Mouse (Mus musculus) lung, embryonic 14.5 days (tissue): ENCODE data around the gene Plxna4. TPM values are rescaled to one million over a fixed set of nuclear protein-coding genes. Genes with fewer than 3 reads are reported as not detected.
A peak's percentile ranks its signal among the peaks of the same experiment; 100 is the strongest.
"Not testable (repeated sequence)": the region's sequence is repeated elsewhere in the genome, so short reads cannot be mapped to it uniquely, and the experiment has no call there.

Experiments used
- ATAC-seq: fragments of 200-750 bp; cut with Nextera tagmentation; 2 replicates; pipeline ENCODE4 v1.8.0; 2017; ENCODE audit warnings: mild to moderate bottlenecking, moderate TSS enrichment, moderate library complexity; ENCODE audit not compliant: insufficient read depth
- DNase-seq: peaks from one replicate; pipeline ENCODE4 v3.0.0-alpha.2; 2015
- H3K27ac ChIP-seq: fragments of 300-500 bp; sonication (generic); 2 replicates; pipeline ENCODE4 v1.5.1; 2014; ENCODE audit warnings: low read depth, mild to moderate bottlenecking, moderate library complexity
- H3K27me3 ChIP-seq: fragments of 300-500 bp; sonication (generic); 2 replicates; pipeline ENCODE4 v1.6.1; 2014; ENCODE audit warnings: low read length, control low read depth; ENCODE audit not compliant: insufficient read depth
- H3K36me3 ChIP-seq: fragments of 300-500 bp; sonication (generic); 2 replicates; pipeline ENCODE4 v1.6.1; 2014; ENCODE audit warnings: control low read depth; ENCODE audit not compliant: insufficient read depth
- H3K4me1 ChIP-seq: fragments of 300-500 bp; sonication (generic); 2 replicates; pipeline ENCODE4 v1.6.1; 2014; ENCODE audit warnings: antibody characterized with exemption, control low read depth; ENCODE audit not compliant: insufficient read depth
- H3K4me2 ChIP-seq: fragments of 300-500 bp; sonication (generic); 2 replicates; pipeline ENCODE4 v1.6.1; 2014; ENCODE audit warnings: mild to moderate bottlenecking
- H3K4me3 ChIP-seq: fragments of 300-500 bp; sonication (generic); 2 replicates; pipeline ENCODE4 v1.5.1; 2014; ENCODE audit warnings: low read depth, low read length
- H3K9ac ChIP-seq: fragments of 300-500 bp; sonication (generic); 2 replicates; pipeline ENCODE4 v1.6.1; 2014
- H3K9me3 ChIP-seq: fragments of 300-500 bp; sonication (generic); 2 replicates; pipeline ENCODE4 v1.6.1; 2016; ENCODE audit warnings: low read depth, low read length, control low read depth
- CTCF ChIP-seq: IDR thresholded peaks from 2 replicates; pipeline ENCODE4 v1.5.1; 2016; ENCODE audit warnings: antibody characterized with exemption, low read depth
- WGBS: fragments of 180-500 bp; shearing (Covaris S2); extraction: QIAGEN DNeasy Blood & Tissue Kit; methylation state at CpG from one replicate; pipeline ENCODE4 v1.1.7; 2014; 5-methylcytosine and 5-hydroxymethylcytosine counted together
- polyA plus RNA-seq: library from polyadenylated mRNA; unstranded; fragments of >200 nt; fragmentation: Nextera tagmentation; extraction: Ambion mirVana; gene quantifications from 2 replicates; pipeline ENCODE4 v1.2.1, GENCODE M21; 2014

Gene Plxna4
- polyA plus RNA-seq, 1 experiment from 2014 or later = 2.4 TPM

DNA sequence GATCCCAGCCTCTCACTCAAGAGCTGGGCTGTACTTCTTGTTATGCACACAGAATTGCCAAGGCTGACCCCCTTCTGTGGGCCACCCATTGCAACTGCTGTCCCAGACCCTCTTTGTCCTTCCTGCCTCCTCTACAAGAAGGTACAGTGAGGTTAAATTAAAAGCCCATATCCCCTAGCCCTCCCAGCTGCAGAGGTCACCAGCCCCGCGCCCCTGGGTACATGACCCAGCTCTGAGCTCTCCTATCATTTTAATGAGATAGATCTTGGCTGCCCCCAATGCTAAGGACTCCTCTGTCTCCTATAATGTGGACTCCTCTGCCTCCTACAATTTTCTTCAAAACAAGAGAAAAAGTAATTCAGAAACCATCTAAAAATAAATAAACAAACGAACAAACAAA is 69.4 kb downstream of the Plxna4 start:
- no peaks in the 10 kb centered on the region for H3K9me3 ChIP-seq
- ATAC-seq (no peak), DNase-seq (no peak)
- H3K27me3 ChIP-seq = no peaks in the 10 kb centered on the region
- no peak overlapping the region for H3K9ac ChIP-seq
- WGBS = 88% methylated on average over 3 of the region's 3 CpGs
- H3K36me3 ChIP-seq = no peaks in the 10 kb centered on the region
- TF ChIP-seq CTCF = no peak
- H3K4me3 ChIP-seq = no peak overlapping the region
- no peak overlapping the region for H3K27ac ChIP-seq
- H3K4me2 ChIP-seq = no peak overlapping the region
- H3K4me1 ChIP-seq = no peaks in the 10 kb centered on the region

DNA sequence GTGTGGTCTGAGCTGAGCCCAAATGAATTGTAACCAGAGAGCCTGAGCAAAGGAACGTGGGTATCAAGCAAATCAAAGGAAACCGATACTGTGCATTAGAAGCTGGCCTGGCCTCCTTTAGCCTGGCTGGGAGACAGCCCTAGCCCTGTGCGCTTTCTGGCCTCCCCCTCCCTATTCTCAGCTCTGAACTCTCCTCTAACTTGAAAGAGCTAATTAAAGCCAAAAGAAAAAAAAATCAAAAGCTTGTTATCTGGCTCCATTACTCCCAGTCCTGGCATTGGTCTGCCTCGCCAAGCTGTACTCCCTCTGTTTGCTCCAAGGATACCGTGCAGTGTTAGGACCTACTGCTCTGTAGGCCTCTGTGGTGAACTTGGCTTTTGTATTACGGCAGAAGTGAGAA is 73.9 kb downstream of the Plxna4 start:
- DNase-seq (no peak), ATAC-seq (no peak)
- Histone ChIP-seq H3K36me3 (no peaks in the 10 kb centered on the region), H3K4me1 (no peaks in the 10 kb centered on the region; the same call in 1 of the 2 replicates), H3K27me3 (no peaks in the 10 kb centered on the region), H3K9me3 (no peaks in the 10 kb centered on the region), H3K9ac (no peak overlapping the region), H3K4me3 (no peak overlapping the region), H3K4me2 (no peak overlapping the region), H3K27ac (no peak overlapping the region)
- TF ChIP-seq CTCF = no peak
- WGBS = 59% methylated on average over 6 of the region's 6 CpGs

DNA sequence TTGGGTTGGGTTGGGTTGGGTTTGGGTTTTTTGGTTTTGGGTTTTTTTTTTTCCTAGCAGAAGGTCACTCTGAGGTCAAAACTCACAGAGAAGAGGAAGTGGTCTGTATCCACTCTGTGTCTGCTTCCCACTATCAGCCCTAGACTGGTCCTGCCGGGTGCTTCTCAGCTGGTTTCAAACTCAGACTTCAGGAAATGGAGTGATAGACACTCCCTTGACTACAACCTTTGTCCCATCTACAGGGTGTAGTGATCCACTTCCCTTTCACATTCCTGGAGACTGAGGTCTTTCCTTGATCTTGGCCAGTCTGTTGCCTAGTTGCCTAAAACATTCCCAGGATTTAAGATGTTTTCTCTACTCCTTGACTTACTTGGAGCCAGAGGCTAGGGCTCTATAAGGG is 76.0 kb downstream of the Plxna4 start:
- peak; percentile 9 for DNase-seq
- WGBS = 61% methylated on average over 1 of the region's 1 CpGs

DNA sequence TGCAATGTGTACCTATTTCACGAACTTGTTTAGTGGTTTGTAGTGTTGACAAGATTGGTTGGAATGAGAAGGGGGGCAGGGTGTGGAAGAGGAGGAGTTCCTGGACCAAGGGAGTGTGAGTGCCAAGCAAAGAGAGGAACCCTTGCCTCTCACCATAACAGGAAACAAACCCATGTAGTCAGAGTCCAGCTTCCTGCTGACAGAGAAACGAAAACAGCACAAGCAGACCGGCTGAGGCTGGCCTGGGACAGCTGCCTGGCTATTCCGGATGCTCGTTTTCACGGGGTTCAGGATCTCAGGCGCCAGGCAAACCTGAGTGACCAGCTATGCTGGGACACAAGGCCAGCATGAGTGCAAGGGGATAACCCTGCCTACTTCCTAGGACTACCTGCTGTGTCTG is 77.1 kb downstream of the Plxna4 start:
- TF ChIP-seq CTCF = no peak
- DNase-seq = peak; percentile 55
- H3K36me3 ChIP-seq = no peaks in the 10 kb centered on the region
- H3K4me3 ChIP-seq = no peak overlapping the region
- H3K27me3 ChIP-seq = no peaks in the 10 kb centered on the region
- no peak overlapping the region for H3K27ac ChIP-seq
- no peak overlapping the region for H3K4me2 ChIP-seq
- peak; percentile 47; the same call in 1 of the 2 replicates for ATAC-seq
- H3K9me3 ChIP-seq = no peaks in the 10 kb centered on the region
- H3K4me1 ChIP-seq = no peaks in the 10 kb centered on the region; the same call in 1 of the 2 replicates
- H3K9ac ChIP-seq = no peak overlapping the region
- WGBS = 60% methylated on average over 7 of the region's 7 CpGs

More for the DNA sequence above, 76.0 kb downstream of the Plxna4 start:
- Histone ChIP-seq H3K9ac (no peak overlapping the region), H3K4me1 (no peaks in the 10 kb centered on the region; the same call in 1 of the 2 replicates), H3K4me2 (no peak overlapping the region), H3K4me3 (no peak overlapping the region), H3K9me3 (no peaks in the 10 kb centered on the region), H3K36me3 (no peaks in the 10 kb centered on the region), H3K27me3 (no peaks in the 10 kb centered on the region), H3K27ac (no peak overlapping the region)
- no peak for ATAC-seq
- no peak for TF ChIP-seq CTCF

DNA sequence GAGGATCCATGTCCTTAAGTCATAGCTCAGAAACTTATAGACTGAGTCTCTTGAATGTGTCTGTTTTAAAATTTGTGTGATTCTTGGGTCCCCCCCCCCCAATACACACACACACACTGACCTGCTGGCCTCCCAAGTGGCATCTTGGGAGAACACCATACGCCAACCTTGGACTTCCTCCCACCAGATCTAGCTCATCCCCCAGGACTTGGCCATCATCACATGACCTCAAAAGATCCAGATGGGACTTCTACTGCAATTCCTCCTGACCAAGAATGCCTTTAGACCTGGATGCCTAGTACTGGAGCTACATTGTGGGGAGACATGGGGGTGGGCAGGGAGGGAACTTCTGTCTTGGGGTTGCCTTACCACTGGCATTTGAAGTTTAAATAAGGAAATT is 77.5 kb downstream of the Plxna4 start:
- no peak for TF ChIP-seq CTCF
- no peak for DNase-seq
- H3K9ac ChIP-seq = no peak overlapping the region
- H3K27ac ChIP-seq = no peak overlapping the region
- H3K36me3 ChIP-seq = no peaks in the 10 kb centered on the region
- ATAC-seq = no peak; the same call in 1 of the 2 replicates
- no peak overlapping the region for H3K4me3 ChIP-seq
- no peaks in the 10 kb centered on the region for H3K27me3 ChIP-seq
- no peak overlapping the region for H3K4me2 ChIP-seq
- no peaks in the 10 kb centered on the region; the same call in 1 of the 2 replicates for H3K4me1 ChIP-seq
- 96% methylated on average over 1 of the region's 1 CpGs for WGBS
- H3K9me3 ChIP-seq = no peaks in the 10 kb centered on the region

DNA sequence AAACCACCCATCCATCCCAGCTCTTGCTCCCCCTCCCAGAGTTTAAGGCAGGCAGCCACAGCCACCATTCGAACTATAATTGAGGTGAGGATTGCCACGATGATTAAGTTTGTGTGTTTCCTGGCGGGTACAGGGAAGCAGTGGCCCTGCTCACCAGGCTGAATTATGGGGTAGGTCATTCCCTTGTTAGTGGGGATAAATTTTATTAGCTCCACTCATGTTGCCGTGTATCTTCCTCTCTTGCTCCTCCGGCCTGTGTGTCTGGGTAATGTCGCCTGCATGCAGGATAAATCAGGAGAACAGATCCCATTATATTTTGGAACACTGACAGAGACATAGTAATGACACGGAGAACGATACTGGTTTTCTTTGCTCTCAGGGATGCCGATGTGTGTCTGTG is 78.9 kb downstream of the Plxna4 start:
- 73% methylated on average over 9 of the region's 9 CpGs for WGBS
- H3K9ac ChIP-seq = no peak overlapping the region
- no peak for ATAC-seq
- no peak overlapping the region for H3K27ac ChIP-seq
- no peaks in the 10 kb centered on the region; the same call in 1 of the 2 replicates for H3K4me1 ChIP-seq
- TF ChIP-seq CTCF = no peak
- no peak overlapping the region for H3K4me3 ChIP-seq
- H3K36me3 ChIP-seq = no peaks in the 10 kb centered on the region
- no peaks in the 10 kb centered on the region for H3K9me3 ChIP-seq
- DNase-seq = no peak
- H3K4me2 ChIP-seq = no peak overlapping the region
- no peaks in the 10 kb centered on the region for H3K27me3 ChIP-seq

DNA sequence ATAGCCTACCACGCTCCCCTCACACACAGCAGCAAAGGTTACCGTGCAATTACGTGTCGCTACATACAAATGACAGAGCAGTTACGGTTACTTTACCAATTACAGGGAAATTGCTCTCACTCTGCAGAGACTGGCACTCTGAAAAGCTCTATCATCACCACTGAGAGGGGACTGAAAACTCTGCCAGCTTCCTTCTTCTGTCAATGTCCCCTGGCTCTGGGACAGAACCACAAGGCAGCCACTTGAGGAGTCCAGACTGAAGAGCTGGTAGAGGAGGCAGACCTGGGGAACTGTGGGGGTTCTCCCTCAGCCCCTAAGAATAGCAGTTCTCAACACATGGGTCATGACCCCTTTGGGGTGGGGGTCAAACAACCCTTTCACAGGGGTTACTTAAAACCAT is 83.0 kb downstream of the Plxna4 start:
- Histone ChIP-seq H3K27ac (no peak overlapping the region), H3K9me3 (no peaks in the 10 kb centered on the region), H3K4me3 (no peak overlapping the region), H3K9ac (no peak overlapping the region), H3K4me2 (no peak overlapping the region), H3K36me3 (no peaks in the 10 kb centered on the region), H3K4me1 (no peaks in the 10 kb centered on the region), H3K27me3 (no peaks in the 10 kb centered on the region)
- no peak for TF ChIP-seq CTCF
- WGBS = 78% methylated on average over 5 of the region's 5 CpGs
- ATAC-seq (no peak), DNase-seq (no peak)

DNA sequence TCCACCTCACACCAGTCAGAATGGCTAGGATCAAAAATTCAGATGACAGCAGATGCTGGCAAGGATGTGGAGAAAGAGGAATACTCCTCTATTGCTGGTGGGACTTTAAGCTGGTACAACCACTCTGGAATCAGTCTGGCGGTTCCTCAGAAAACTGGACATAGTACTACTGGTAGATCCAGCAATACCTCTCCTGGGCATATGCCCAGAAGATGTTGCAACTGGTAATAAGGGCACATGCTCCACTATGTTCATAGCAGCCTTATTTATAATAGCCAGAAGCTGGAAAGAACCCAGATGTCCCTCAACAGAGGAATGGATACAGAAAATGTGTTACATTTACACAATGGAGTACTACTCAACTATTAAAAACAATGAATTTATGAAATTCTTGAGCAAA is 86.8 kb downstream of the Plxna4 start:
- H3K9me3 ChIP-seq, H3K4me1 ChIP-seq, H3K27me3 ChIP-seq, H3K9ac ChIP-seq, H3K4me2 ChIP-seq, H3K36me3 ChIP-seq, DNase-seq, H3K27ac ChIP-seq, ATAC-seq, H3K4me3 ChIP-seq: not testable (repeated sequence)
- WGBS = 94% methylated on average over 1 of the region's 1 CpGs
